Mouse (Mus musculus) ES-Bruce4 (cell line): Measurements from ENCODE around the gene Scarf2.

Source experiments
- CTCF ChIP-seq: IDR thresholded peaks from one replicate; pipeline ENCODE4 v1.8.1; 2011; ENCODE audit warnings: low read depth, low read length
- POLR2A ChIP-seq: IDR thresholded peaks from one replicate; pipeline ENCODE4 v1.8.1; 2011; ENCODE audit warnings: low read length; ENCODE audit not compliant: insufficient read depth

GRCm38 (mm10) chr16:17779692-17780091 lies 17.4 kb upstream of the Scarf2 start:
- TF ChIP-seq CTCF (no peak), POLR2A (no peak)
